Mouse (Mus musculus) bone marrow macrophage, adult 2 months (primary cell): Measurements from ENCODE around the gene Kcnmb2. TPM values are rescaled to one million over a fixed set of nuclear protein-coding genes. Genes with fewer than 3 reads are reported as not detected.

Source experiments
- H3K27ac ChIP-seq: 2 replicates; pipeline ENCODE4 v1.5.1; 2012; ENCODE audit warnings: low read depth, low read length; ENCODE audit not compliant: insufficient read depth
- H3K4me1 ChIP-seq: 2 replicates; pipeline ENCODE4 v1.6.1; 2012; ENCODE audit warnings: low read length; ENCODE audit not compliant: control insufficient read depth, insufficient read depth
- H3K4me3 ChIP-seq: 2 replicates; pipeline ENCODE4 v1.5.1; 2012; ENCODE audit warnings: mild to moderate bottlenecking, low read length, moderate library complexity; ENCODE audit not compliant: insufficient read depth
- CTCF ChIP-seq: IDR thresholded peaks from 2 replicates; pipeline ENCODE4 v1.5.1; 2012; ENCODE audit warnings: low read depth, mild to moderate bottlenecking, low read length, moderate library complexity
- POLR2A ChIP-seq: IDR thresholded peaks from 2 replicates; pipeline ENCODE4 v1.6.1; 2012; ENCODE audit warnings: mild to moderate bottlenecking, low read depth, low read length, borderline replicate concordance
- polyA plus RNA-seq: library from polyadenylated mRNA; stranded (reverse); fragments of >200 nt; gene quantifications from 2 replicates; pipeline ENCODE4 v1.2.4, GENCODE M21; 2012; ENCODE audit not compliant: missing spikeins, insufficient read depth, insufficient read length

Gene Kcnmb2
- polyA plus RNA-seq, 1 experiment: not detected

DNA sequence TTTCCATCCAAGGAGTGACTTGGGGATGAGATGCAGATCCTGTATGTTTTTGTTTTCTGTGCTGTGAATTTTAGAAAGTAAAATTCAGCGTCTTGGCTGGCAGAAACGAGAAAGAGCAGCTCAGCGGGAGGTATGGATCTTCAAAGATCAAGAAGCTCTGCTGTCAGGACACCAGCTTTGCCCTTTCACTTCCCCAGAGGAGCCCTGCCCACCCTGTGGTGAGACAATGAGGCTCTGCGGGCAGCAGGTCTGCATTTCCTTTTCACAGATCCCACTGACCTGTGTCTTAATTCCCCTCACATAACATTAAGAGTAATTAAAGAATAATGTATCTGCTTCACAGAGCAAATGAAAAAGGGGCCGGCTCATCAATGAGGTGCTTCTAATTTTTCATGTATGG is 226.1 kb downstream of the Kcnmb2 start:
- H3K4me1 ChIP-seq: no peaks in the 10 kb centered on the region
- H3K4me3 ChIP-seq: no peak overlapping the region
- TF ChIP-seq CTCF (no peak), POLR2A (no peak)
- no peak overlapping the region for H3K27ac ChIP-seq

GRCm38 (mm10) chr3:32130696-32131095 is 228.4 kb downstream of the Kcnmb2 start:
- H3K27ac ChIP-seq: no peak overlapping the region
- H3K4me1 ChIP-seq: no peaks in the 10 kb centered on the region
- TF ChIP-seq POLR2A: no peak
- TF ChIP-seq CTCF: no peak
- no peak overlapping the region for H3K4me3 ChIP-seq

GRCm38 (mm10) chr3:32132395-32133004 is 230.2 kb downstream of the Kcnmb2 start:
- TF ChIP-seq POLR2A (no peak), CTCF (no peak)
- Histone ChIP-seq H3K4me1 (no peaks in the 10 kb centered on the region), H3K27ac (no peak overlapping the region)

GRCm38 (mm10) chr3:32144194-32144593 is 241.9 kb downstream of the Kcnmb2 start:
- TF ChIP-seq CTCF (no peak), POLR2A (no peak)
- Histone ChIP-seq H3K4me3 (no peak overlapping the region), H3K27ac (no peak overlapping the region), H3K4me1 (no peaks in the 10 kb centered on the region)

More at GRCm38 (mm10) chr3:32132395-32133004, 230.2 kb downstream of the Kcnmb2 start:
- H3K4me3 ChIP-seq: no peak overlapping the region

GRCm38 (mm10) chr3:32144655-32145054 is 242.3 kb downstream of the Kcnmb2 start:
- no peak for TF ChIP-seq CTCF
- no peak for TF ChIP-seq POLR2A
- Histone ChIP-seq H3K4me3 (no peak overlapping the region), H3K4me1 (no peaks in the 10 kb centered on the region), H3K27ac (no peak overlapping the region)

DNA sequence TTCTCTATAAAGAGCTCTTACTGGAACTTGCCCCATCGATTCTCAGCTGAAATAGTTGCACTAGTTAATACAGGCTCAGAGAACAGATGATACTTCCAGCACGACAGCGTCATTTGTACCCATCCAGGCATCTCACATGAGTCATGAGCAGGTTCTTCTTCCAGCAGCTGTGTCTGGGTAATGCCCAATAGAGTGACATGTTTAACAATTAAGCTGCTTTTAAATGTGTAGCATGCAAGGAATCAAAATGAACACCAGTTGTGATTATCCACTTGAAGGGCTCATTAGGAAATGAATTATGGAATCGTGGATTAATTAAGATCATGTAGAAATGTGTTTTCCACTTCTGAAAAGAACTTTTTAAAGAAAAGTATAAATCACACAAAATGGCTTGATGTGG is 245.4 kb downstream of the Kcnmb2 start:
- no peak overlapping the region for H3K27ac ChIP-seq
- TF ChIP-seq POLR2A (no peak), CTCF (no peak)
- H3K4me1 ChIP-seq: no peaks in the 10 kb centered on the region
- no peak overlapping the region for H3K4me3 ChIP-seq

- Histone ChIP-seq H3K4me1 (no peaks in the 10 kb centered on the region), H3K4me3 (no peak overlapping the region), H3K27ac (no peak overlapping the region)
- TF ChIP-seq CTCF (no peak), POLR2A (no peak)
Measured at GRCm38 (mm10) chr3:32149851-32150570, 247.7 kb downstream of the Kcnmb2 start.

DNA sequence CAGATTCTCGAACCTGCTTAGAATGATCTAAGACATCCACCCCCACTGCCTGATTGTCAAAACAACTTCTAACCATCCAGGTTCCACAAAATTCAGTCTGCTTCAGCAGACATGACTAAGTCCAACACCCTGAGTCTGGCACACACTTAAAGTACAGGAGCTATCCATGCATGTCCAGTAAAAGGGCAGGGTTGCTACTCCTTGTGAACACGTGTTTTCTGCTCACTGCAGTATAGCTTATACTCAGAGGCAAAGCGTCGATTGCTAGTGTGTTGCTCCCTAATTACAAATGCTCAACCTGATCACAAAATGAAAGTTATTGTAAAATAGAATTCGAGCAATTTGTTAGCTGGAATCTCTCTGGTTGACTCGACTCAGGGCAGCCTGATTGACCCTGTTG is 278.2 kb downstream of the Kcnmb2 start:
- TF ChIP-seq CTCF (no peak), POLR2A (no peak)
- Histone ChIP-seq H3K4me1 (no peaks in the 10 kb centered on the region), H3K4me3 (no peak overlapping the region), H3K27ac (no peak overlapping the region)

GRCm38 (mm10) chr3:32185855-32186522 is 283.7 kb downstream of the Kcnmb2 start:
- Histone ChIP-seq H3K4me3 (no peak overlapping the region), H3K27ac (no peak overlapping the region), H3K4me1 (no peaks in the 10 kb centered on the region)
- TF ChIP-seq CTCF: no peak
- no peak for TF ChIP-seq POLR2A

DNA sequence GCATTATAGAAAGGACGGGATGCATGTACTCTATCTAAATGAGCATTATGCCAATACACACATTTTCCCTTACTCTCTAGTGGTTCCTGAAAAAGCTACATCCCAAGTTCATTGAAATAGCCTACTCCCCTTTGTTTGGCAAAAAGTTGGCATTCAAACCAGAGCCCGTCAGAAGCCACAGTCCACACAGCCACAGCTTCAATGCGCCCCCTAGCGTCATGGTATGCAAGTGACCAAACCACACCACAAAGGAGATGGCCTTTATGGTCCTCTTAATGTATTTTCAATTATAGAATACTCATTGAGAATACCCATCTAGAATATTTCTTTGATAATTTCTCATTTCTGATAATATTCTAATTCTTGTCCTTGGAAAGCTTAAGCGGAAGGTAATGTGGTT is 286.2 kb downstream of the Kcnmb2 start:
- no peak overlapping the region for H3K27ac ChIP-seq

More for the DNA sequence above, 286.2 kb downstream of the Kcnmb2 start:
- TF ChIP-seq POLR2A: no peak
- TF ChIP-seq CTCF: peak; percentile 80
- H3K4me3 ChIP-seq: no peak overlapping the region
- no peaks in the 10 kb centered on the region for H3K4me1 ChIP-seq
